Mouse (Mus musculus) left cerebral cortex, adult 11 months (tissue): ENCODE data around the gene Cdk8.

Experiments
- DNase-seq: peaks from one replicate; pipeline ENCODE4 v3.0.0; 2022; ENCODE audit warnings: low spot score

The Cdk8 gene

DNA sequence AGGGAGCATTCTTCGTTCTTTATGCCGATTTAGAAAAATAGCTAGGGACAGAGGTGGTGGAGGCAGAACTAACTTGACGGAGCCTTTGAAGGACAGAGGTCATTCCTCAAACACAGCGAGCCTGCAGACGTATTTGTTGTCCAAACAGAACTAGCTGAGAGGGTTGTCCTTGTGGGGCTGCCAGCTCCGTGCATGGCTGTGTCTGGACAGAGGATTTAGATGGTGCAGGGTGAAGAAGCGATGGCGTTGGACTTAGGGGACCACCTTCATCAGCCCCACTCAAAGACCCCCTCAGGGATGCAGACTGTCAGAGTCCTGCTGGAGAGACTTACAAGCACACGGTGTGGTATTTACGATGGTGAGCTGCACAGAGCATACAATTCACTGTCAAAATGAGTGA lies 97.9 kb downstream of the Cdk8 start:
- no peak for DNase-seq

GRCm38 (mm10) chr5:146329541-146329940 lies 98.5 kb downstream of the Cdk8 start:
- no peak for DNase-seq

GRCm38 (mm10) chr5:146330031-146330764 lies 99.2 kb downstream of the Cdk8 start:
- no peak for DNase-seq

GRCm38 (mm10) chr5:146330765-146331115 lies 99.7 kb downstream of the Cdk8 start:
- no peak for DNase-seq

- no peak for DNase-seq
Observed at GRCm38 (mm10) chr5:146331131-146331530, 100.1 kb downstream of the Cdk8 start.

- DNase-seq, result no peak
Observed at GRCm38 (mm10) chr5:146332541-146332940, 101.5 kb downstream of the Cdk8 start.

DNA sequence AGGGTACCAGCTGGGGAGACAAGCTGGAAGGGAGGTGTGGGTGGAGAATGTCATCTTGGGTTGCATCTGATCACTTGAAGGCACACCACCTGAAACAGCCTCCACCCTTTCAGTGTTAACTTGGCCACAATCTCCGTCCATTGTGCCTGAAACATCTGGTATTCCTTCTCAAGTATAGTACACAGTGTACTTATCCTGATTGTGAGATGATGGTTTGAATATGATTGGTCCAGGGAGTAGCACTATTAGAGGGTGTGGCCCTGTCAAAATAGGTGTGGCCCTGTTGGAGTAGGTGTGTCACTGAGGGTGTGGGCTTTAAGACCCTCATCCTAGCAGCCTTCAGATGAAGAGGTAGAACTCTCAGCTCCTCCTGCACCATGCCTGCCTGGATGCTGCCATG lies 103.4 kb downstream of the Cdk8 start:
- DNase-seq, result no peak

DNA sequence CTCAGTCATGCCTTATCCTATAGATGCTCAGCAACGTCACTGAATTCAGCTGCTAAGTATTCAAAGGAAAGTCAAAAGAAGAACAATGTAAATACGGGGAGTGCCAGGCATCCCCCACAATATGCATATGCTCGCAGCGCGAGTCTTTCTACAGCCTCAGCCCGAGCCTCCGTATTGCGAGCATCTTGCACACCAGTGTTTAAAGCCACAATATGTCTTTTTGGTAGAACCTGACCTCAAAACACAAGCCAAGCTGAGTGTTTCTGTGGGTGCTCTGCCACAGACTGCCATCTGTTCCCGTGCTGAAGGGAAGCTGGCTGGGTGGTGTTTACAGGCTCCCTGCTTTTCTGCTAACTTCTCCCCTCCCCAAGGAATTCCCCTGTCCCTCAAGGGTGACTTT lies 107.0 kb downstream of the Cdk8 start:
- DNase-seq, result peak; percentile 33

DNA sequence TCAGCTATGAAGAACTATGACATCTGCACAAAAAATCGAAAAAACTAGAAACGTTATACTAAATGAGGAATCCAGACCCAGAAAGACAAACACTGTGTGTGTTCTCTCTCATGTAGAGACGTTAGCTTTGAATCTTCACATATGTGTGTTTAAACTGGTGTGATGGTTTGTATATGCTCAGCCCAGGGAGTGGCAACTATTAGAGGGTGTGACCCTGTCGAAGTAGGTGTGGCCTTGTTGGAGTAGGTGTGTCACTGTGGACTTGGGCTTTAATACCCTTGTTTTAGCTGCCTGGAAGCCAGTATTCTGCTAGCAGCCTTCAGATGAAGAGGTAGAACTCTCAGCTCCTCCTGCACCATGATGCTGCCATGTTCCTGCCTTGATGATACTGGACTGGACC lies 109.0 kb downstream of the Cdk8 start:
- DNase-seq, result no peak

GRCm38 (mm10) chr5:146344911-146345686 lies 114.1 kb downstream of the Cdk8 start:
- no peak for DNase-seq

DNA sequence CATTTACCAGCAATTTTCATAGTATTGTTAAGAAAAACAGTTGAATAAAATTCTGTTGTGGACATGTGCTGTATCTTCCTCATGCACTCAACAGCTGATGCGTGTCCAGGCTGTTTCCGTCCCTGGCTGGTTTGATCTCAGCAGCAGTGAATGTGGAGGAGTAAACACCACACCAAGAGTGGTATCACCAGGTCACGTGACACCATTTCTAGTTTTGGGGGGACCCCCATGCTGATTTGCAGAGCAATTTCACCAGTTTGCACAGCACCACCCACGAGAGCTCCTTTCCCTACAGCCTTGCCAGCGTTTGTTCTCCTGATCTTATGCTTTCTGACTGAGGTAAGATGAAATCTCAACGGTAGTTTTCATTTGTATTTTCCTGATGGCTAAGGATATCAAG lies 116.1 kb downstream of the Cdk8 start:
- DNase-seq, result no peak

GRCm38 (mm10) chr5:146349183-146349582 lies 118.2 kb downstream of the Cdk8 start:
- DNase-seq, result no peak

DNA sequence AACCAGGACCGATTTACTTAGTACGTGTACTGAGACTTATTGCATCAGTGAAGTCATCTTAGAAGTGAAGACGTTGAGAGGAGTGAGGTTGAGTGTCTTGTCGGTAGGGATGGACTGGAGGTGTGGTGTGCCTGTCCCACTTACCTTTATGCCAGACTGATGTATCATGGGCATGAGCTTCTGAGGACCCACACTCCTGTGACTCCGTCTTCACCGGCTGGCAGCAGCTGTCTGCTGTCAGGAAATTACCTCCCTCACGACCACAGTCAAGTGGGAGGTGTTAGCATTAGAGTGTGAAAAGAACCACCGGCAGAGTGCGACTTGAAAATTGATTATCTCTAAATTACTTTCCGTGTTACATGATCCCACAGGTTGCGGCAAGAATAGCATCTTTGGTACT lies 119.8 kb downstream of the Cdk8 start:
- DNase-seq, result no peak

DNA sequence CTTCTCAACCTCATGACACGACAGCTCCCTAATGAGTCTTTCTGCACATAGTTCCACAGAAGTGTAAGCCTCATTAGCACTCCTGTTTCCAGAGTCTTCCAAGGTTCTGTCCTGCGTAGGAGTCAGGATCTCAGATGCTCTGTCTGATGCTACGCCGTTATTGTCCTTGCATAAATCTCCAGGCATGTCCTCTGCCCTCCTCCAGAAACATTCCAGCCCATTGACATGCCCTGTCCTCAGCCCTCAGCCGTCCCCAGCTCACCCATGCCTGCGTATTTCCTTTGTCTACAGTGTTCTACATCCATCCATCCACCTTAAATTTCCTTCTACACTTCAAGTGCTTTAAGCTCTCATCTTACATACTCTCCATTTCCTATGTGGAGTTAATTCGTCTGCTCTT lies 121.0 kb downstream of the Cdk8 start:
- DNase-seq, result no peak
